Mouse (Mus musculus) MEL (cell line): ENCODE measurements around the gene Lrsam1.

ENCODE experiments used
- BHLHE40 ChIP-seq: IDR thresholded peaks from 2 replicates; pipeline ENCODE4 v1.6.1; 2012; ENCODE audit warnings: low read depth, mild to moderate bottlenecking, inconsistent platforms, low read length, improper control_type of control experiment, borderline replicate concordance
- CTCF ChIP-seq, 3 experiments: IDR thresholded peaks in 2 of 3; conservative IDR thresholded peaks in 1 of 3; 2 replicates each; pipeline ENCODE4 v1.5.1; 2011 to 2012; ENCODE audit warnings: low read length in 3 of 3, low read depth in 2 of 3, mild to moderate bottlenecking in 2 of 3, improper control_type of control experiment in 1 of 3, inconsistent platforms in 1 of 3, mixed read lengths in 1 of 3, moderate library complexity in 1 of 3; ENCODE audit not compliant: control insufficient read depth in 1 of 3, insufficient read depth in 1 of 3, poor library complexity in 1 of 3, severe bottlenecking in 1 of 3
- EP300 ChIP-seq, 2 experiments: IDR thresholded peaks; 2 replicates each; pipeline ENCODE4 v1.6.1; 2011; ENCODE audit warnings: improper control_type of control experiment in 2 of 2, low read length in 2 of 2, low read depth in 1 of 2, mild to moderate bottlenecking in 1 of 2
- POLR2A ChIP-seq, 2 experiments: IDR thresholded peaks; 2 replicates each; pipeline ENCODE4 v1.6.1; 2011 to 2012; ENCODE audit warnings: low read length in 2 of 2, mild to moderate bottlenecking in 2 of 2, control low read depth in 1 of 2, improper control_type of control experiment in 1 of 2, low read depth in 1 of 2, moderate library complexity in 1 of 2; ENCODE audit not compliant: control insufficient read depth in 1 of 2, insufficient read depth in 1 of 2, poor library complexity in 1 of 2
- USF1 ChIP-seq: IDR thresholded peaks from 2 replicates; pipeline ENCODE4 v1.6.1; 2014; ENCODE audit warnings: low read depth, mild to moderate bottlenecking, inconsistent platforms, low read length, improper control_type of control experiment, moderate library complexity
- ZNF384 ChIP-seq: IDR thresholded peaks from 2 replicates; pipeline ENCODE4 v1.6.1; 2012; ENCODE audit warnings: low read depth, mild to moderate bottlenecking, inconsistent platforms, low read length, improper control_type of control experiment

GRCm38 (mm10) chr2:32997081-32997480 is 35.7 kb upstream of the Lrsam1 start:
- TF ChIP-seq CTCF (IDR thresholded peaks at IDR 0.05 in 2 of 3, conservative IDR thresholded peaks at IDR 0.05 in 1 of 3; ENCODE audit: control insufficient read depth in 1 of 3, insufficient read depth in 1 of 3, low read depth in 2 of 3, low read length in 3 of 3, poor library complexity in 1 of 3, severe bottlenecking in 1 of 3) (no peak), USF1 (no peak), POLR2A (IDR thresholded peaks at IDR 0.05; ENCODE audit: control insufficient read depth in 1 of 2, insufficient read depth in 1 of 2, low read depth in 1 of 2, low read length in 2 of 2, poor library complexity in 1 of 2) (no peak), EP300 (IDR thresholded peaks at IDR 0.05; ENCODE audit: low read depth in 1 of 2, low read length in 2 of 2) (no peak), BHLHE40 (no peak), ZNF384 (no peak)
